ENCODE assay signal across 21 mouse cellular contexts in the genomic region with DNA sequence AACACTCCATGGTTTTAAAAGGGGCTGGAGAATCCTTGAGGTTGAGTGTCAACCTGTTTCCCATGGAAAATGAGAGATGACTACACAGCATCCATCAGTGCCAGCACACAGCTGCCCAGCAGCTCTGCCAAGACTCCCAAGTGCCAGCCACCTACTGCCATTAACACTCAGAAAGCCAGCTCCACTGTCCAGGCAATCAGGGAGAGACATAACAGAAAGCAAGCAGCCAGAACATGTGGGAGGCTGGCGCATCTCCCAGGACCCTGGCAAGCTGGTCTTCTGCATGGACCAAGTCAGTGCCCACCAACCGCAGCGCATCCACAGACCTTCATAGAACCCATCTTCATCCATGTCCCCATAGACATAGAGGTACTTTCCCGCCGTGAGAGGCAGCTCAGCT.
A peak's percentile ranks its signal among the peaks of the same experiment; 100 is the strongest.
DNase-seq lines count a peak whose midpoint lies in the region; ATAC-seq and TF ChIP-seq lines count a peak whose summit lies in the region.
"Had no signal": no experiment of that assay in that cellular context is flagged by ENCODE, and none has a peak within 500 bp of the region (broad histone marks: within the 10 kb centered on the region; RNA-seq: fewer than 3 reads in every experiment).

No protein-coding gene starts in this region.

- H3K27me3 ChIP-seq in midbrain, postnatal 0 days (ENCODE audit: insufficient read depth, low read length) = no peaks in the 10 kb centered on the region
- no peaks in the 10 kb centered on the region for H3K27me3 ChIP-seq in midbrain, embryonic 15.5 days (replicated peaks)
- H3K27me3 ChIP-seq: CH12.LX; embryonic facial prominence, embryonic 13.5 days; forebrain, embryonic 13.5 days; heart, embryonic 13.5 days; Patski had no signal

- H3K4me2 ChIP-seq in midbrain, postnatal 0 days (ENCODE audit: low read depth, low read length, poor library complexity, severe bottlenecking) = no peak overlapping the region
- no peak overlapping the region for H3K4me2 ChIP-seq in midbrain, embryonic 15.5 days
- H3K4me2 ChIP-seq: embryonic facial prominence, embryonic 13.5 days; forebrain, embryonic 13.5 days; heart, embryonic 13.5 days had no signal

- ATAC-seq in midbrain, postnatal 0 days (ENCODE audit: low FRiP score) = no peak
- no peak for ATAC-seq in midbrain, embryonic 15.5 days (replicated peaks)
- ATAC-seq: activated CD4-positive, CD25-positive, alpha-beta regulatory T cell, adult 4 months; forebrain, embryonic 13.5 days; forebrain, postnatal 0 days; hindbrain, embryonic 16.5 days; Patski had no signal

- no peak overlapping the region for H3K27ac ChIP-seq in midbrain, postnatal 0 days (ENCODE audit: low read depth, low read length)
- H3K27ac ChIP-seq in midbrain, embryonic 15.5 days = no peak overlapping the region
- H3K27ac ChIP-seq: embryonic facial prominence, embryonic 13.5 days; forebrain, embryonic 13.5 days; heart, embryonic 13.5 days had no signal

- H3K4me1 ChIP-seq in midbrain, postnatal 0 days (ENCODE audit: insufficient read depth, low read length) = no peaks in the 10 kb centered on the region
- H3K4me1 ChIP-seq in midbrain, embryonic 15.5 days = no peaks in the 10 kb centered on the region
- H3K4me1 ChIP-seq: embryonic facial prominence, embryonic 13.5 days; forebrain, embryonic 13.5 days; heart, embryonic 13.5 days had no signal

- H3K36me3 ChIP-seq in midbrain, postnatal 0 days (ENCODE audit: insufficient read depth, low read length) = peaks cover 21% of the 10 kb centered on the region
- peaks cover 11% of the 10 kb centered on the region; the same call in 1 of the 2 replicates for H3K36me3 ChIP-seq in midbrain, embryonic 15.5 days (replicated peaks)
- H3K36me3 ChIP-seq: embryonic facial prominence, embryonic 13.5 days; heart, embryonic 13.5 days had no signal

- WGBS in midbrain, postnatal 0 days = 89% methylated on average over 5 of the region's 5 CpGs
- 94% methylated on average over 5 of the region's 5 CpGs for WGBS in midbrain, embryonic 15.5 days

- peak; percentile 57 to 69 for DNase-seq in cerebellum, postnatal 14 days
- no peak for DNase-seq in cerebellum, postnatal 36 days
- DNase-seq in layer of hippocampus, adult 9-11 months = peak; percentile 60
- no peak for DNase-seq in layer of hippocampus, adult 9-10 months (ENCODE audit: low spot score)
- DNase-seq in midbrain, postnatal 0 days (ENCODE audit: low spot score) = peak; percentile 54
- peak; percentile 19 for DNase-seq in fat pad, adult 2 months (ENCODE audit: extremely low read depth, low read depth, low spot score)
- DNase-seq: adrenal gland, postnatal 14 days; cerebellum, adult 18-20 months; cerebellum, adult 9-11 months; forebrain, postnatal 0 days; gastrocnemius, postnatal 36 days; heart, adult 11 months; heart, postnatal 36 days had no signal

- no peak overlapping the region for H3K9ac ChIP-seq in midbrain, postnatal 0 days (replicated peaks; ENCODE audit: low read length, poor library complexity, severe bottlenecking)
- no peak overlapping the region for H3K9ac ChIP-seq in midbrain, embryonic 15.5 days
- H3K9ac ChIP-seq: embryonic facial prominence, embryonic 13.5 days; forebrain, embryonic 13.5 days; forebrain, postnatal 0 days; heart, embryonic 13.5 days had no signal

- H3K9me3 ChIP-seq in midbrain, postnatal 0 days (ENCODE audit: low read length) = no peaks in the 10 kb centered on the region
- 0 out of 2 replicates have a peak, but pooled peaks cover 2% of the 10 kb centered on the region for H3K9me3 ChIP-seq in midbrain, embryonic 15.5 days
- H3K9me3 ChIP-seq: embryonic facial prominence, embryonic 13.5 days had no signal

- no peak overlapping the region for H3K4me3 ChIP-seq in midbrain, postnatal 0 days (ENCODE audit: low read depth, low read length)
- H3K4me3 ChIP-seq in midbrain, embryonic 15.5 days = no peak overlapping the region
- H3K4me3 ChIP-seq: embryonic facial prominence, embryonic 13.5 days; forebrain, embryonic 13.5 days; heart, embryonic 13.5 days had no signal

- TF ChIP-seq CTCF in midbrain, postnatal 0 days (IDR thresholded peaks at IDR 0.05) = no peak

Comparison
In these comparisons a context has a peak if more than half of its experiments do, and no peak if none do; other contexts are left out.
1. DNase-seq: peak in cerebellum, postnatal 14 days (2 of 2), layer of hippocampus, adult 9-11 months (single experiment), midbrain, postnatal 0 days (single experiment) and fat pad, adult 2 months (single experiment); none in cerebellum, postnatal 36 days (0 of 2) and layer of hippocampus, adult 9-10 months (single experiment).